Mouse (Mus musculus) gonadal fat pad, adult 2 months (tissue): ENCODE data around the gene Cxcl5. TPM values are rescaled to one million over a fixed set of nuclear protein-coding genes. Genes with fewer than 3 reads are reported as not detected.

ENCODE experiments used
- DNase-seq: peaks from one replicate; pipeline ENCODE4 v3.0.0-alpha.2; 2012; ENCODE audit warnings: low read depth
- polyA plus RNA-seq: library from polyadenylated mRNA; depleted of rRNA; stranded (reverse); fragments of >200 nt; gene quantifications from 2 replicates; pipeline ENCODE4 v1.2.3, GENCODE M21; 2012; rRNA removed

The Cxcl5 gene
- polyA plus RNA-seq, result 0.24 TPM in 1 of 2 replicates, not detected in the other

GRCm38 (mm10) chr5:90759077-90760065, at the start of gene Cxcl5:
Gene Cxcl5 (plus strand): TSS chr5:90759360.
- DNase-seq, result no peak

- DNase-seq, result no peak
Observed at GRCm38 (mm10) chr5:90711409-90711808, 47.8 kb upstream of the Cxcl5 start.

- DNase-seq, result no peak
Observed at GRCm38 (mm10) chr5:90717937-90718336, 41.2 kb upstream of the Cxcl5 start.

- no peak for DNase-seq
Observed at GRCm38 (mm10) chr5:90722656-90723055, 36.5 kb upstream of the Cxcl5 start.

- no peak for DNase-seq
Observed at GRCm38 (mm10) chr5:90728254-90728653, 30.9 kb upstream of the Cxcl5 start.

GRCm38 (mm10) chr5:90731480-90731879, 27.7 kb upstream of the Cxcl5 start:
- no peak for DNase-seq

- DNase-seq, result no peak
Observed at GRCm38 (mm10) chr5:90742029-90742428, 17.1 kb upstream of the Cxcl5 start.

- DNase-seq, result no peak
Observed at GRCm38 (mm10) chr5:90753934-90754333, 5.2 kb upstream of the Cxcl5 start.

- DNase-seq, result peak; percentile 36
Observed at GRCm38 (mm10) chr5:90758020-90758605, 1.0 kb upstream of the Cxcl5 start.

GRCm38 (mm10) chr5:90760303-90760702, 1.1 kb downstream of the Cxcl5 start:
- no peak for DNase-seq

GRCm38 (mm10) chr5:90760844-90761243, 1.7 kb downstream of the Cxcl5 start:
- DNase-seq, result no peak

- DNase-seq, result no peak
Observed at GRCm38 (mm10) chr5:90761834-90762233, 2.7 kb downstream of the Cxcl5 start.

- DNase-seq, result no peak
Observed at GRCm38 (mm10) chr5:90763912-90764665, 4.9 kb downstream of the Cxcl5 start.

- DNase-seq, result no peak
Observed at GRCm38 (mm10) chr5:90765821-90766606, 6.9 kb downstream of the Cxcl5 start.

- DNase-seq, result no peak
Observed at GRCm38 (mm10) chr5:90768218-90768617, 9.1 kb downstream of the Cxcl5 start, which contains the start of gene Ppbp. Gene Ppbp (plus strand): TSS chr5:90768518.

GRCm38 (mm10) chr5:90771369-90771768, 12.2 kb downstream of the Cxcl5 start:
- no peak for DNase-seq

- DNase-seq, result no peak
Observed at GRCm38 (mm10) chr5:90771880-90772653, 12.9 kb downstream of the Cxcl5 start, which contains the start of gene Pf4. Gene Pf4 (plus strand): TSS chr5:90772435.

- no peak for DNase-seq
Observed at GRCm38 (mm10) chr5:90775562-90775961, 16.4 kb downstream of the Cxcl5 start.

- no peak for DNase-seq
Observed at GRCm38 (mm10) chr5:90777621-90778020, 18.5 kb downstream of the Cxcl5 start.

- DNase-seq, result no peak
Observed at GRCm38 (mm10) chr5:90778856-90779255, 19.7 kb downstream of the Cxcl5 start.
